Mouse (Mus musculus) neural tube, embryonic 13.5 days (tissue): ENCODE data around the gene Akt1. TPM values are rescaled to one million over a fixed set of nuclear protein-coding genes. Genes with fewer than 3 reads are reported as not detected.

ENCODE experiments used
- ATAC-seq: fragments of 200-750 bp; cut with Nextera tagmentation; 2 replicates; pipeline ENCODE4 v1.8.0; 2017; ENCODE audit warnings: low read depth, mild to moderate bottlenecking, moderate TSS enrichment, moderate library complexity
- H3K27ac ChIP-seq: fragments of 300-500 bp; sonication (generic); replicated peaks from 2 replicates; pipeline ENCODE4 v1.5.1; 2015; ENCODE audit warnings: moderate library complexity, mild to moderate bottlenecking, inconsistent platforms
- H3K27me3 ChIP-seq: fragments of 300-500 bp; sonication (generic); 2 replicates; pipeline ENCODE4 v1.6.1; 2015; ENCODE audit warnings: mild to moderate bottlenecking, inconsistent platforms
- H3K36me3 ChIP-seq: fragments of 300-500 bp; sonication (generic); 2 replicates; pipeline ENCODE4 v1.6.1; 2015; ENCODE audit warnings: mild to moderate bottlenecking, inconsistent platforms
- H3K4me1 ChIP-seq: fragments of 300-500 bp; sonication (generic); replicated peaks from 2 replicates; pipeline ENCODE4 v1.6.1; 2015; ENCODE audit warnings: inconsistent platforms
- H3K4me2 ChIP-seq: fragments of 300-500 bp; sonication (generic); 2 replicates; pipeline ENCODE4 v1.6.1; 2015; ENCODE audit warnings: inconsistent platforms, mild to moderate bottlenecking, moderate library complexity
- H3K4me3 ChIP-seq: fragments of 300-500 bp; sonication (generic); 2 replicates; pipeline ENCODE4 v1.5.1; 2015; ENCODE audit warnings: mild to moderate bottlenecking, inconsistent platforms
- H3K9ac ChIP-seq: fragments of 300-500 bp; sonication (generic); 2 replicates; pipeline ENCODE4 v1.6.1; 2015; ENCODE audit warnings: moderate library complexity, mild to moderate bottlenecking, inconsistent platforms
- H3K9me3 ChIP-seq: fragments of 300-500 bp; sonication (generic); 2 replicates; pipeline ENCODE4 v1.6.1; 2016; ENCODE audit warnings: inconsistent platforms
- WGBS: fragments of 180-500 bp; shearing (Covaris S2); methylation state at CpG from one replicate; pipeline ENCODE4 v1.1.7; 2015; 5-methylcytosine and 5-hydroxymethylcytosine counted together
- polyA plus RNA-seq: library from polyadenylated mRNA; unstranded; fragments of >200 nt; fragmentation: Nextera tagmentation; extraction: Ambion mirVana; gene quantifications from 2 replicates; pipeline ENCODE4 v1.2.1, GENCODE M21; 2015

The Akt1 gene
- 73.4 and 101 TPM in 2 replicates for polyA plus RNA-seq

DNA sequence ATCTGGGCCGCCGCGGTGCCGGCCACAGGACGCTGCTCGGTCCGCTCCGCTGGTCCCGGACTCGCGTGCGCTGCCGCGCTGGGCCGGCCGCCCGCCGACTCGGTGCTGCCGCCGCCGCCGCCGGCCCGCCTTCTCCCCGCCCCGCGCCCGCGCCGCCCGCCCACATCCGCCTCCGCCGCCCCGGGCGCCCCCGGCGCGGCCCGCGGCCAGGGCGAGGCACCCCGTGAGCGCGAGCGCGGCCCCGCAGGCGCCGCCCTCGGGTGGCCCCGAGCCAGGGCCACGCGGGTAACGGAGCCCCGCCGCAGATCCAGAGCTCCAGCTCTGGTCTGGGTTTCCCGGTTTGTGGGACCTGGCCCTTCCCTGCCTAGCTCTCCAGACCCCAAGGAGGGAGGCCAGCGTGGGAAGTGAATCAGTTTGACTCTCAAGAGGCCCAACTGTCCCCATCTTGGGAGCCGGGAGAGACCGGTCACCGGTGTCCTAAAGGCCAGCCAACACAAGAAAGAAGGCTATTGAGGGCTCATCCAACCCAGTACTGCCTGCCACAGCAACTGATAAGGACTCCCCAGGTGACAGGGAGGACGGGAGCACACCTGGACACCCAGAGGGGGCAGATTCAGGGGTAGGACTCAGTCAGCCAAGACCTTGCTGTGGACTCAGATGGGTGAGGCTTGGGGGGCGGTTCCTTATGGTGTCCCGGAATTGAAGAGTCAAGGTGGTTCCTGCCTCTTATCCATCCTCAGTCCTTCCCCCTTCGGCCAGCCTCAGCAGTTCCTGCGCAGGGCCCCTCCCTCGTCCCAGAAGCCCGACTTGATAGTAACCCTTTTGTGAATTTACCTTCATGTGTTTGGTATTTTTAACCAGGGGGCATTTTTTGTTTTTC, at the start of gene Akt1:
Gene Akt1, minus strand, starts transcription at position 753 of the 880 bp plus-strand sequence.
- ATAC-seq: peak; percentile 21; the same call in 1 of the 2 replicates

DNA sequence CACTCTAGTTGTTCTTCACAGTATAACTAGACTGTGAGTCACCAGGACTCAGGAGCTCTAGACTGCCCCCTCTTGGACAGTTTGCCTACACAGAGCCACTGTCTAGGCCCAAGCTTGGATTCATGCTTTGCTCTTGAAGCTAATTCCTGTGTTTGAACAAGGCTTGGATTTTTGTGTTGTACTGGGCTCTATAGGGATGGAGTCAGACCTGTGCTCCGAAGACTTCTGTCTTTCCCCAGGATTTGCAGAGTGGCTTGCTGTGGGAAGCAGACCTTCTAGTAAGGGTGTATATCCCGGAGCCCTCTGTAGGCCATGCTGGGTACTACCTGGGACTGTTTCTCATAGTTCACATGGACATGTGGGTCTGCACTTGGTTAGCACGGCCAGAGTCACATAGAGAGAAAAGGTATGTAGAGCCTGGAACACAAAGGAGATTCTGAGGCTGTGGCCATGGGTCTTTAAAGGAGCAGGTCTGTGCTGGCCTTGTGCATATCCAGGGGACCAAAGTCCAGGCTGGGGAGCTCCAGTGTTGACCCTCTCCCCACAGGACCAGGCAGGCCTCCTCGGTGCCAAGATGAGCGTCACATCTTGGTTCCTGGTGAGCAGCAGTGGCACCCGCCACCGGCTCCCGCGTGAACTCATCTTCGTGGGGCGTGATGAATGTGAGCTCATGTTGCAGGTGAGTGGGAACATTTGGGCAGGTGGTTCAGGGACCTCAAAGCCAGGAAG, 49.6 kb upstream of the Akt1 start:
- H3K9ac ChIP-seq: no peak overlapping the region
- no peak for ATAC-seq
- peaks cover 6% of the 10 kb centered on the region; the same call in 1 of the 2 replicates for H3K36me3 ChIP-seq
- H3K4me2 ChIP-seq: peak overlapping the region; percentile 93
- no peak overlapping the region for H3K4me3 ChIP-seq
- peaks cover 55% of the 10 kb centered on the region for H3K4me1 ChIP-seq
- H3K27ac ChIP-seq: no peak overlapping the region
- H3K27me3 ChIP-seq: peaks cover 30% of the 10 kb centered on the region
- WGBS: 76% methylated on average over 11 of the region's 11 CpGs
- H3K9me3 ChIP-seq: no peaks in the 10 kb centered on the region

More for the DNA sequence above, at the start of gene Akt1:
- H3K4me3 ChIP-seq: peak within 1 kb of the TSS; percentile 98
- H3K4me2 ChIP-seq: peak within 1 kb of the TSS; percentile 97
- H3K9me3 ChIP-seq: no peaks in the 10 kb centered on the region
- 0% methylated on average over 37 of the region's 70 CpGs for WGBS
- peaks cover 78% of the 10 kb centered on the region for H3K4me1 ChIP-seq
- peaks cover 16% of the 10 kb centered on the region for H3K27me3 ChIP-seq
- peaks cover 22% of the 10 kb centered on the region for H3K36me3 ChIP-seq
- H3K27ac ChIP-seq: peak within 1 kb of the TSS; percentile 95
- peak within 1 kb of the TSS; percentile 100 for H3K9ac ChIP-seq

DNA sequence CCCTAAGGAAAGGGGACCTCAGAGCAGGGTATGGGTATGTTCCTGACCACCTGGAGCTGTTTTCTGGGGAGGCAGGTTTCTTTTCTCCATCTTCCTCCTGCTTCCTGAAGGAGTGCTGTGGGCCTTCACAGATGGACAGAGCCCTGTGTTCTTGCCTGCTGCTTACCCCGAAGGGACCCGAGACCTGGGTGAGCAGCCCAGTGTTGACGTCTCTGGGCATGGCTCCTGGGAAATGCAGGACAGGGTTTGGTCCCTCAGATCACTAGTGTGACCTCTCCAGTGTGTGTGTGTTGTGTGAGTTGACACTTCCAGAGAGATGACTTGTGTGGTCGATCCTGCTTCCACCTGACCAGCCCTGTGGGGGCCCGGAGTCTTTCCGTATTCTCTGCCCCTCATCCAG, 48.8 kb upstream of the Akt1 start:
- no peak for ATAC-seq
- no peak overlapping the region for H3K27ac ChIP-seq
- H3K4me1 ChIP-seq: peaks cover 55% of the 10 kb centered on the region

DNA sequence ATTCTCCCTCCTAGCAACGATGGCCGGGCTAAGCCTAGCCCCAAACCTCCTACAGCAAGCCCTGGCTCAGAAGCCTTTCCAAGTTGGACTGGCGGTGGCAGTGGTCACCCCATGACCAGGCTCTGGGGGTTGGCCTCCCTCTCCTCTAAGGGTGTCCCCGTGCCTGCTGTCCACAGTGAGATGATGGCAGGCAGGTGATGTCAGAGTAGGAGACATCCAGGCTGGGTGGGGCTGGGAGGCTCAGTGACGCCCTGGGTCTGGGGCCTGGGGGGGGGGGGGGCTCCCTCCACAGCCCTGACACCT, 48.3 kb upstream of the Akt1 start:
- peak overlapping the region; percentile 93 for H3K4me2 ChIP-seq
- H3K9ac ChIP-seq: peak overlapping the region; percentile 90
- peak overlapping the region; percentile 91 for H3K4me3 ChIP-seq
- H3K9me3 ChIP-seq: no peaks in the 10 kb centered on the region
- 0 out of 2 replicates have a peak overlapping the region, but pooled peaks have one; percentile 62 for H3K27ac ChIP-seq
- H3K4me1 ChIP-seq: peaks cover 55% of the 10 kb centered on the region
- peaks cover 30% of the 10 kb centered on the region for H3K27me3 ChIP-seq
- WGBS: 9% methylated on average over 5 of the region's 5 CpGs
- peak; percentile 32 for ATAC-seq
- H3K36me3 ChIP-seq: peaks cover 6% of the 10 kb centered on the region; the same call in 1 of the 2 replicates

More for the DNA sequence above, 48.8 kb upstream of the Akt1 start:
- peak overlapping the region; percentile 93 for H3K4me2 ChIP-seq
- peaks cover 6% of the 10 kb centered on the region; the same call in 1 of the 2 replicates for H3K36me3 ChIP-seq
- WGBS: 92% methylated on average over 6 of the region's 6 CpGs
- peak overlapping the region; percentile 91 for H3K4me3 ChIP-seq
- H3K9ac ChIP-seq: peak overlapping the region; percentile 90
- H3K9me3 ChIP-seq: no peaks in the 10 kb centered on the region
- peaks cover 30% of the 10 kb centered on the region for H3K27me3 ChIP-seq

DNA sequence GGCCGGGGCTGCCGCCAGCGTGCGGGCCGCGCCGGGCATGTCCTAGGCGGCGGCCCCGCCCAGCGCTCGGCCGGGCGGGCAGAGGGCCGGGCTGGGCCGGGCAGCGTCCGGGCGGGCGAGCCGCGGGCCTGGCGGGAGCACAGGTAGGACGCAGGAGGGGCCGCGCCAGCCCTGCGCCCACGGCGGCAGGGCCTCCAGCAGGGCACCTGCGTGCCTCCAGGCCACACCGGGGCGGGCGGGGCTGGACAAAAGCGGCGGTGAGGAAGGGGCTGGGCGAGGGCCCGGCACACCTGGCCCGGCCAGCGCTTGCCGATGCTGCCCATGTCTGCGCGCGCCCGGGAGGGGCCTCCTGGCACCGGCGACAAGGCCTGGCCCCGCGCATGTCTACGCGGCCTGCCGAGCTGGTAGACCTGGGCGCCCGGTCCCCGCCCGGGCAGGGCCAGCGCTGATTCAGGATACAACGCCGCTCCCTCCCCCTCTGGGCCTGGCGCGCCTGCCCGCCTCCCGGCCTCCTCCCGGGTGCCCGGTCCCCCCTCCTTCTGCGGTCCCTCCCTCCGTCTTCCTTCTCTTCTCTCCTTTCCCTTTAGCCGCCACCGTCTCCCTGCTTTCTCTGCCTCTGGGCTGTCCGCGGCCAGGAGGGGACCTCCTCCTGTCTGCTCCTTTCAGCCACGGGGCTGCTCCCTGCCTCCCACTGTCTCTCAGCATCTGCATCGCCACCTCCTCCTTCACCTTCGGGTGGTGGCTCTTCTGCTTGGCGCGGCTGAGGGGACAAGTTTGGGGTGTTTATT, 47.8 kb upstream of the Akt1 start:
- no peaks in the 10 kb centered on the region for H3K9me3 ChIP-seq
- H3K27ac ChIP-seq: peak overlapping the region; percentile 62; the same call in 1 of the 2 replicates
- peak; percentile 52 for ATAC-seq
- H3K27me3 ChIP-seq: peaks cover 30% of the 10 kb centered on the region
- WGBS: under 1% methylated on average over 70 of the region's 75 CpGs
- peaks cover 6% of the 10 kb centered on the region; the same call in 1 of the 2 replicates for H3K36me3 ChIP-seq
- peak overlapping the region; percentile 90 for H3K9ac ChIP-seq
- H3K4me1 ChIP-seq: peaks cover 52% of the 10 kb centered on the region
- H3K4me3 ChIP-seq: peak overlapping the region; percentile 91
- H3K4me2 ChIP-seq: peak overlapping the region; percentile 93

DNA sequence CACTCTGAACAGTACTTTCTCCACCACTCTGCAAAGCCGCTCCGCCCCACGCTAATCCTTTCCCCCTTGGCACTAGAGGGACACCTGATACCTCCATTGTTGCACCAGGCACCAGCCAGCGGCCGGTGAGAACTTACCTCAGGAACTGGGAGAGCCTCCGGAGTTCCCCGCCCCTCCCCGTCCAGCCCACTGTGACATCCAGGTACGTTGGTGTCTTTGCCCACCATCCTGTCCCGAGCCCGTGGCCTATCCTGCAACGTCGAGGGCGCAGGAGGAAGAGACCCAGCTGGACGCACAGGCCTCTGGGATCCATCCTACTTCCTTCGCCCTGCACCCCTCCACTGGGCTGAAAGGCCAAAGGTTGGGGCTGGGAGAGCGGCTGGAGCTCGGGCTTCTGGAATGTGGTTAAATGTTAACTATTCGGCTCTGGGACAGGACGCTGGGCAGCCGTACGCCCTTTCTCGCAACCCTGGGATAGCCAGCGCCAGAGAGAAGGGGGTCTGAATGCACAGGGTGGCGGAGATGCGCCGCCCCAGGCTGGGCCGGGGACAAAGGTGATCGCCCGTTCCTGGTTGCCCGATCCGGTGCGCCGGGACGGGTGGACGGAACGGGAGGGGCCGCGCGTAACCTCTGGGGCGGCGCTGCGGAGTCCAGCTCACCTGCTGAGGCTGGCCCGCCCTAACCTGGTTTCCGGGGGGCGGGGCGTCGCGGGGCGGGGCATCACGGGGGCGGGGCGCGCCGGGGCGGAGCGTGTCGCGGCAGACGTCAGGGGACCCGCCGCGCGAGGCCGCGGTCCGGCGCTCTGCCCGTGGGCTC, 46.9 kb upstream of the Akt1 start:
- H3K9ac ChIP-seq: peak overlapping the region; percentile 90
- no peaks in the 10 kb centered on the region for H3K36me3 ChIP-seq
- H3K9me3 ChIP-seq: no peaks in the 10 kb centered on the region
- peak; percentile 51 for ATAC-seq
- 0 out of 2 replicates have a peak overlapping the region, but pooled peaks have one; percentile 62 for H3K27ac ChIP-seq
- H3K4me3 ChIP-seq: peak overlapping the region; percentile 91
- H3K27me3 ChIP-seq: peaks cover 30% of the 10 kb centered on the region
- peak overlapping the region; percentile 93 for H3K4me2 ChIP-seq
- 2% methylated on average over 45 of the region's 69 CpGs for WGBS
- peaks cover 44% of the 10 kb centered on the region for H3K4me1 ChIP-seq

DNA sequence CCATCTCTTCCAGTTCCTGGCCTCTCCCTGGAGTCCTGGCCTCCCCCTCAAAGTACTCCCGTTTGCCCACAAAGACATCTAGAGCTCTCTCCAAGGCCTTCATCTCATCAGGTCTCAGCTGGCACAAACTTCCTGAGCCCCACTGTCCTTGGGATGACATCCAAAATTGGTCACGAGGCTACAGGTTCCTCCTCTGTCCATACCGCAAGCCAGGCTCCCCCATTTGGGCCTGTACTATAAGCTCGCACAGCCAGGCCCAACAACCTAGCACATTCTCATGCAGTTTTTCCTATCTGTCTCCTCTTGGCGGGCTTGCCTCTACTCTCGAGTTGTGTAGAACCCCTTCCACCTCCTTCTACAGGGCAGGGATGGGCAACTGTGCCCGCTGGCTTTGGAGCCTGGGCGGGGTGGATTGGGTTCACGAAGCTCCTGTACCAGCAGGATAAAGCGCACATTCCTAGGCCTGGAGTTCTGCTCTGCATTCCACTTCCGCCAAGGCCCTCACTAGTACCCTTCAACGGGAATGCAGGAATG, 46.3 kb upstream of the Akt1 start:
- Histone ChIP-seq H3K27me3 (peaks cover 30% of the 10 kb centered on the region), H3K36me3 (no peaks in the 10 kb centered on the region), H3K4me1 (peaks cover 38% of the 10 kb centered on the region), H3K4me2 (peak overlapping the region; percentile 93), H3K9ac (peak overlapping the region; percentile 90; the same call in 1 of the 2 replicates), H3K27ac (no peak overlapping the region), H3K4me3 (peak overlapping the region; percentile 91), H3K9me3 (no peaks in the 10 kb centered on the region)
- ATAC-seq: no peak
- 36% methylated on average over 12 of the region's 12 CpGs for WGBS

DNA sequence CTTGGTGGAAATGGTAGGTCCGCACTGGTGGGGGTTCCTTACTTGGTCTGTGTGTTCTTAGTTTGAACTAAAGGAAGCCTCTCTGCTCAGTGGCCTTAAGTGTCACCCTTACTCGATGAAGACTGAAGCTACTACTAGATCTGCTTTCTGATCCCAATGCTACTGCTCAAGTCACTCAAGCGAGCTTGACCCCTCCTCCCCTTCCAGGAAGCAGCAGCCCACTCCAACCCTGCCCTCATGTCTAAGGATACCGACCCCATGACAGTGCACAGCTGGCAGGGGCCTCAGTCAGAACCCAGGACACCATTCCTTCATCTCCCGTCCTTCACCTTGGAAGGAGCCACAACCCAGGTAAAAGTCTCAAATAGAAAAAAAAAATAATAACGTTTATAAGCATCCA, 45.5 kb upstream of the Akt1 start, which contains the start of gene Cep170b:
Gene Cep170b, plus strand, starts transcription at position 240 of the 400 bp plus-strand sequence.
- Histone ChIP-seq H3K4me3 (peak within 1 kb of the TSS; percentile 91), H3K9ac (peak within 1 kb of the TSS; percentile 90; the same call in 1 of the 2 replicates), H3K9me3 (no peaks in the 10 kb centered on the region), H3K36me3 (no peaks in the 10 kb centered on the region), H3K27ac (no peak within 1 kb of the TSS), H3K4me1 (peaks cover 35% of the 10 kb centered on the region), H3K27me3 (peaks cover 30% of the 10 kb centered on the region), H3K4me2 (peak within 1 kb of the TSS; percentile 93)
- ATAC-seq: no peak
- WGBS: 80% methylated on average over 6 of the region's 6 CpGs

DNA sequence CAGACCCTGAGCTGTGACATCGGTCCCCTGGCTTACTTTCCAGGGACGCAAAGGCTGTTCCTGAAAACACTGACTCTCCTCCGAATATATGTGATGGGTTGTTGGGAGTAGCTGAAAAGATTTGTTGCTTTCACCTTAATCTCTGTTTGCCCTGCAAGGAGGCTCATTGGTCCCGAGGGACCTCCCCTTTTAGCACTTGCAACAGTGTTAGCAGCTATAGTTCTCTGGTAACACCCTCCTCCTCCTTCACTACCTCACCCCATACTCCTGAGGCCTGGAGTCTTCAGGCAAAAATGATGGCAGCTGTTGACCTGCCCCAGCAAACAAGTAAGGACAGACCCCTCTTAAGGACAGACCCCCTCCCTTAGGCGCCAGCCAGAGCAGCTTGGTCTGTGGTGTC, 44.3 kb upstream of the Akt1 start:
- no peak overlapping the region for H3K27ac ChIP-seq
- WGBS: 63% methylated on average over 5 of the region's 5 CpGs
- ATAC-seq: no peak
- no peaks in the 10 kb centered on the region for H3K9me3 ChIP-seq
- H3K4me2 ChIP-seq: no peak overlapping the region
- peaks cover 23% of the 10 kb centered on the region for H3K4me1 ChIP-seq
- H3K4me3 ChIP-seq: no peak overlapping the region
- peaks cover 30% of the 10 kb centered on the region for H3K27me3 ChIP-seq
- H3K9ac ChIP-seq: no peak overlapping the region
- no peaks in the 10 kb centered on the region for H3K36me3 ChIP-seq

DNA sequence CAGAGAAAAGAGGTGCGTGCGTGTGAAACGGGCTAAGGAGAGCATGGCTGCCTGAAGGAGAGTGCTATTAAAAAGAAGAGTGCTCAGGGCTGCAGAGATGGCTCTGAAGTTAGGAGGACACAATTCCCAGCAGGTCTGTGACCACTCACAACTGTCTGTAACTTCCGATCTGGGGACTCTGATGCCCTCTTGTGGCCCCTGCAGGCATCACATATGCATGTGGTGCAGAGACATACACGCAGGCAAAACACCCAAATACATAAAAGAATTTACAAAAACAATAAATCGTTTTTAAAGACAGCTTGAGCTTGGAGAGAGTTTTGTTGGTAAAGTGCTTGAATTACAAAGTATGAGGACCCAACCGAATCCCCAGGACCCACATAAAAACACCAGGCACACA, 42.5 kb upstream of the Akt1 start:
- no peak for ATAC-seq
- no peaks in the 10 kb centered on the region for H3K9me3 ChIP-seq
- peaks cover 24% of the 10 kb centered on the region for H3K27me3 ChIP-seq
- H3K4me3 ChIP-seq: no peak overlapping the region
- H3K4me1 ChIP-seq: peaks cover 11% of the 10 kb centered on the region
- no peak overlapping the region for H3K4me2 ChIP-seq
- WGBS: 32% methylated on average over 7 of the region's 7 CpGs
- no peak overlapping the region for H3K9ac ChIP-seq
- no peaks in the 10 kb centered on the region for H3K36me3 ChIP-seq
- H3K27ac ChIP-seq: no peak overlapping the region
